Mouse (Mus musculus) embryonic facial prominence, embryonic 13.5 days (tissue): Measurements from ENCODE around the gene Tulp4. TPM values are rescaled to one million over a fixed set of nuclear protein-coding genes. Genes with fewer than 3 reads are reported as not detected.

Source experiments
- ATAC-seq: fragments of 200-750 bp; cut with Nextera tagmentation; 2 replicates; pipeline ENCODE4 v1.8.0; 2017; ENCODE audit warnings: low read depth; ENCODE audit not compliant: insufficient number of reproducible peaks, insufficient read depth, low FRiP score, low TSS enrichment
- H3K27ac ChIP-seq: fragments of 300-500 bp; sonication (generic); 2 replicates; pipeline ENCODE4 v1.5.1; 2015; ENCODE audit warnings: moderate library complexity, mild to moderate bottlenecking, inconsistent platforms
- H3K27me3 ChIP-seq: fragments of 300-500 bp; sonication (generic); 2 replicates; pipeline ENCODE4 v1.6.1; 2015; ENCODE audit warnings: mild to moderate bottlenecking, inconsistent platforms
- H3K36me3 ChIP-seq: fragments of 300-500 bp; sonication (generic); 2 replicates; pipeline ENCODE4 v1.6.1; 2015; ENCODE audit warnings: mild to moderate bottlenecking, inconsistent platforms
- H3K4me1 ChIP-seq: fragments of 300-500 bp; sonication (generic); 2 replicates; pipeline ENCODE4 v1.6.1; 2015; ENCODE audit warnings: inconsistent platforms
- H3K4me2 ChIP-seq: fragments of 300-500 bp; sonication (generic); 2 replicates; pipeline ENCODE4 v1.6.1; 2015; ENCODE audit warnings: moderate library complexity, mild to moderate bottlenecking, inconsistent platforms
- H3K4me3 ChIP-seq: fragments of 300-500 bp; sonication (generic); 2 replicates; pipeline ENCODE4 v1.5.1; 2015; ENCODE audit warnings: mild to moderate bottlenecking, inconsistent platforms
- H3K9ac ChIP-seq: fragments of 300-500 bp; sonication (generic); 2 replicates; pipeline ENCODE4 v1.6.1; 2015; ENCODE audit warnings: mild to moderate bottlenecking, inconsistent platforms
- H3K9me3 ChIP-seq: fragments of 300-500 bp; sonication (generic); 2 replicates; pipeline ENCODE4 v1.6.1; 2016; ENCODE audit warnings: inconsistent platforms
- WGBS: fragments of 180-500 bp; shearing (Covaris S2); methylation state at CpG from one replicate; pipeline ENCODE4 v1.1.7; 2015; ENCODE audit warnings: mixed read lengths; 5-methylcytosine and 5-hydroxymethylcytosine counted together
- polyA plus RNA-seq: library from polyadenylated mRNA; unstranded; fragments of >200 nt; fragmentation: Nextera tagmentation; extraction: Ambion mirVana; gene quantifications from 2 replicates; pipeline ENCODE4 v1.2.1, GENCODE M21; 2015

The Tulp4 gene
- 116 and 141 TPM in 2 replicates for polyA plus RNA-seq

DNA sequence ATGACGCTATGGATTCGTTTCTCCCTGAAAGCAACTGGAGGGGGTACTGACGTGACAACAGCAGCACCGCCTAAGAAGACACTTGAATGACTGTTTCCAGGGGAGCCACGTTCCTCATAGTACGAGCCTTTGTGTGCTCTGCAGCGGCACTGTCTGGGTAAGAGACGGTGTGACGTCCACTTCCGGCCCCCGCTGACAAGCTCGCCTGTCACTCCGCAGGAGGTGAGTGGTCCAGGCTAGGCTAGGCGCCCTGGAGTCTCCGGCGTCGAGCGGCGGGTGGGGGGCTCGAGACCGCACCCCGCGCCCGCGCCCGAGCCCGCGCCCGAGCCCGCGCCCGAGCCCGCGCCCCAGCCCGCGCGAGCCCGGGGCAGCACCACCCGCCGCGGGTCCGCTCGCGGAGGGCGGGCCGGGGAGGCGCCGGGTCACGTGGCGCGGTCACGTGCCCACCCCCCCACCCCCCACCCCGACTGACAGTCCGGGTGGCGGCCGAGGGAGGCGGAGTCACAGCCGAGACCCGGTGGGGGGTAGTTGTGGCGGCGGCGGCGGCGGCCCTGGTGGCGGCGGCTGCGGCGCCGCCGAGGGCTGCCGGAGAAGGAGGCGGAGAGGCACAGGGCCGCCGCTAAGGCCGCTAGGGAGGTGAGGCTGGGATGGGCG is at the start of gene Tulp4:
Gene Tulp4, plus strand, starts transcription at position 77 of the 654 bp plus-strand sequence.
- peak; percentile 94 for ATAC-seq
- Histone ChIP-seq H3K27ac (peak within 1 kb of the TSS; percentile 98), H3K9ac (peak within 1 kb of the TSS; percentile 96), H3K4me3 (peak within 1 kb of the TSS; percentile 83), H3K9me3 (no peaks in the 10 kb centered on the region), H3K4me2 (peak within 1 kb of the TSS; percentile 81), H3K27me3 (no peaks in the 10 kb centered on the region), H3K36me3 (peaks cover 4% of the 10 kb centered on the region; the same call in 1 of the 2 replicates), H3K4me1 (peaks cover 22% of the 10 kb centered on the region)
- WGBS, result under 1% methylated on average over 42 of the region's 76 CpGs

DNA sequence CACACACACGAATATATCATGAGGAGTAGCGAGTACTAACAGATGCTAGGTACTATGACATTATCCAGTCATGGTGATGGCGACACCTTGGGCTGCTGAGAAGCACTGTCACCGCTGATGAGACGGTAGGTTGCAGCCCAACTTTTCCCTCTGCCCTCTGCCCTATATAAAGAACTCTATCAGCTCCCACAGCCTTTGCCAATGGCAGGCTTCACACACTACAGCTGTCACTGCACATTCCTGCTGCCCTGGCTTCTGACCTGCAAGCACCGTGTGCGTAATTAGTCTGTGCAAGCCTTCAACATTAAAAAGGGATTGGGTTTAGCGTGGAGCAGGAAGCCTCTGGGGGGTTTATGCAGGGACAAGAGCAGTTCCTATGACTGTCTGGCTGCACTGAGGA is 43.4 kb upstream of the Tulp4 start:
- H3K36me3 ChIP-seq, result peaks cover 50% of the 10 kb centered on the region
- no peak overlapping the region for H3K27ac ChIP-seq
- no peak overlapping the region for H3K9ac ChIP-seq
- H3K4me2 ChIP-seq, result no peak overlapping the region
- H3K4me1 ChIP-seq, result no peaks in the 10 kb centered on the region
- no peak for ATAC-seq
- no peaks in the 10 kb centered on the region for H3K27me3 ChIP-seq
- no peak overlapping the region for H3K4me3 ChIP-seq
- no peaks in the 10 kb centered on the region for H3K9me3 ChIP-seq
- 75% methylated on average over 8 of the region's 8 CpGs for WGBS

DNA sequence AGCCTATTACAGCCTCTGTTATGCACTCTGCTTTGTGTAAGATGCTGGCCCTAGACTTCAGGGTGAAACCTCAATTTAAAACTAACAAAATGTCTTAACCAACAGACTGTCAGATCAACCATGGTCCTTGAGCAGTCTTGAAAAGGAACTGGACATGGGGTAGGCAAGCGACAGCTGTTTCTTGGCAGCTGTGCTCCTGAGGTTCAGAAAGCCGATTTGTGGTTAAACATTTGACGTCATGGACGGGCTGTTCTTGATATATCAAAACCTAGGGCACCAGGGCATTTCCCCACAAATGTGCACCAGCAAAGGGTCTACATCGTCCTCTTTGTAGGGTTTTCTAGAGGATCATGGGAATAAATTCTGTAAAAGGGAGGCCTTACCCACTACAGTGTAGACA is 42.7 kb upstream of the Tulp4 start:
- no peak overlapping the region for H3K27ac ChIP-seq
- no peaks in the 10 kb centered on the region for H3K4me1 ChIP-seq
- no peak overlapping the region for H3K4me2 ChIP-seq
- no peak overlapping the region for H3K4me3 ChIP-seq
- H3K36me3 ChIP-seq, result peaks cover 50% of the 10 kb centered on the region
- 84% methylated on average over 5 of the region's 5 CpGs for WGBS
- ATAC-seq, result no peak
- H3K9ac ChIP-seq, result no peak overlapping the region
- no peaks in the 10 kb centered on the region for H3K27me3 ChIP-seq
- H3K9me3 ChIP-seq, result no peaks in the 10 kb centered on the region

DNA sequence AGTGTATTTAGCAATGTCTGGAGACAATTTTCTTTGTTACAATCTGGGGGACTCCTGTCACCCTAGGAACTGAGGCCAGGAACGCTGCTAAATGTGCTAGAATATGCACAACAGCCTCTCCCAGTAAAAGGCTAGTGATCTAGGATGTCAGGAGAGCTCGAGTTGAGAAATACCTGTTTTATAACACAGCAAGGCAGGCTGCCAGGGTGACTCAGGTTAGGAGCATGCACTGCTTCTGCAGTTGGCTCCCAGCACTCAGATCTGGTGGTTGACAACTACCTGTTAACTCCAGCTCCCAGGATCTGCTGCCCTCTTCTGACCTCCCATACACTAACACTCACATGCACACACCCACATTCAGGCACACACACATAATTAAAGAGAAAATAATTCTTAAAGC is 40.2 kb upstream of the Tulp4 start:
- no peaks in the 10 kb centered on the region for H3K27me3 ChIP-seq
- no peaks in the 10 kb centered on the region for H3K4me1 ChIP-seq
- no peak overlapping the region for H3K9ac ChIP-seq
- no peak overlapping the region for H3K27ac ChIP-seq
- H3K9me3 ChIP-seq, result no peaks in the 10 kb centered on the region
- H3K36me3 ChIP-seq, result peaks cover 66% of the 10 kb centered on the region
- no peak for ATAC-seq
- no peak overlapping the region for H3K4me2 ChIP-seq
- no peak overlapping the region for H3K4me3 ChIP-seq
- WGBS, result 91% methylated on average over 2 of the region's 2 CpGs

DNA sequence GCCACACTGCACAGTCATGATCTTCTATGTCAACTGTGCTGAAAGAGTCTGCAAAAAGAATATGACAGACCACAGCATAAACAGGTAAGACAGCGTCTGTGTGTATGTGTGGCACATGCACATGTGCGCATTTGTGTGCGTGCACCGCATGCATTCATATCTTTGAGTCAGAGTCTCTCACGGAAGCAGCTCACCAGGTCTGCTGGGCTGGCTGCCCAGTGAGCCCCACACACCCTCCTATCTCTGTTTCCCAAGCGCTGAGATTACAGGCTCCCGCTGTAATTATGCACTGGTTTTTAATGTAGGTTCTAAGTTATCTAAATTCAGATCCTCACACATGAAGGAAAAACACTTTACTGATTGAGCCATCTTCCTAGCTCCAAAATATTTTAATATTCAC is 38.6 kb upstream of the Tulp4 start:
- H3K4me3 ChIP-seq, result no peak overlapping the region
- no peaks in the 10 kb centered on the region for H3K4me1 ChIP-seq
- no peaks in the 10 kb centered on the region for H3K27me3 ChIP-seq
- ATAC-seq, result no peak
- WGBS, result 97% methylated on average over 7 of the region's 7 CpGs
- no peak overlapping the region for H3K27ac ChIP-seq
- H3K36me3 ChIP-seq, result peaks cover 77% of the 10 kb centered on the region
- no peak overlapping the region for H3K4me2 ChIP-seq
- no peak overlapping the region for H3K9ac ChIP-seq
- H3K9me3 ChIP-seq, result no peaks in the 10 kb centered on the region

DNA sequence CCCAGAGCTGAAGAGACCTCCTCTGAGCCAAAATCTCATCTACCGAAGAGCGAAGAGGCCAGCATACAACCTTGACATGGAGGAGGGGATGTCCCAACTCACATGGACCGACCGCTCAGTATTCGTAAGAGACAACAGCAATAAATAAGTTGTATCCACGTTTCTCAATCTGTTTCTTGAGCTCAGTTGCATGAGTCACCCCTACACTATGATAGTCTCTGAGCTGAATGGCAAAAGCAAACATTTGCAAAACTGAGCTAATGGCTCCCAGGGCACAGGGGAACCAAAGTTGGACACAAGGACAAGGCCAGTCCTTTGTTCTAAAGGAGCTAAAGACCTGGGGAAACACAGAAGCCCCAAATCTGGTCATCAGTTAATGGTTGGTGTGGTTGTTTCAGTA is 36.4 kb upstream of the Tulp4 start:
- Histone ChIP-seq H3K4me2 (no peak overlapping the region), H3K9ac (no peak overlapping the region), H3K9me3 (no peaks in the 10 kb centered on the region), H3K36me3 (peaks cover 71% of the 10 kb centered on the region), H3K27ac (no peak overlapping the region), H3K27me3 (no peaks in the 10 kb centered on the region), H3K4me3 (no peak overlapping the region), H3K4me1 (no peaks in the 10 kb centered on the region)
- 91% methylated on average over 6 of the region's 6 CpGs for WGBS
- ATAC-seq, result no peak

DNA sequence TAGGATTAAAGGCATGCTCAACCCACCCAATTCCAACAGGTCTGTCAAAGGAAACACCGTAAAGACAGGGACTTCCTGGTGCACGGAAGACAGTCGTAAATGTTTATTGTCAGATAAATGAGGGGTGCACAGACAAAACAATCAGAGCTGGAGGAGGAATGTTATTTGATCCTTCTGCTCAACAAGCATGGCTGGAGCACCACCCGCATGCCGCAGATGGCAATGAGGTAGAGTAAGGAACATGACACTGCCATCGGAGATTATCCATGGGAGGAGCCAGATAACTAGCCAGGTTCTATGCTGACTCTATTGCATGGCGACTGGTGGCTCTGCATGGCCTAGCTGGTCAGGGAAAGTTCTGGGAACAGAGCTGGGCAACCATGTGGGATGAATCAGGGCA is 32.8 kb upstream of the Tulp4 start:
- no peak overlapping the region for H3K27ac ChIP-seq
- WGBS, result 76% methylated on average over 7 of the region's 7 CpGs

DNA sequence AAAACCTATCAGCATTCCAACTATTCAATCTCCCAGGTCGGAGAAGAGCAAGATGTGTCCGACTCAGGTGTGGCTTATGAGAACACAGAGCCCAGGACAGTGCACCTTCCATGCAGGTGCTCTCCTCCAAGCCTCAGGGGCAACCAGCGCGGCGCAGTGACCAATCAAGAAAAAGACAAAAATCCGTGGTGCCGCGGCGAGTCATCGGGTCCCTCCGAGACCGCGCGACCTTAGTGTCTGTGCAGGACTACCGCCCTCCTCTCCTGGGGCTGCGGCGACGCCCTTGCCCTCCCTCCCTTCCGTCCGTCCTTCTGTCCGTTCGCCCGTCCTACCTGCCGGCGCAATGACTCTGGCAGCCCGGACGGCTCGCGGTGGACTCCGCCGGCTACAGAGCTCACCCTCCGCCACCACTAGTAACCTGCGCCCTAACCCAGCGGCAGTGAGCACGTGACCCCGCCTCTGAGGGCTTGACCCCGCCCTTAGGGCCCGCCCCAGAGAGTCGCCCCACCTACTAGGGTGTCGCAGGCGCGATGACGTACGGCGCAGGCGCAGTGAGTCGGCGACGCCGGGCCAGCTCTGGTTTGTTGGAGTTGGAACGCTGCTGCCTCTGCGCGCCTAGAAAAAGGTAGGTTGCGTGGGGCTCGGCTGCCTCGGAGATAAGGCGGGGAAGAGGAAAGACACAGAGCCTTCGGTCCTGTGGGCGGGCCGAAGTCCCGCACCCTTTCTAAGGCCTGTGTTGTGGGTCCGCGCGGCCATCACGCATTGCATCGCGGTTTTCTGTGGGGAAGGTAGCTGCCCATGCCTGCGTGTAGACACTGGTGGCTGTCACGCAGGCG is 26.7 kb upstream of the Tulp4 start, which contains the start of the genes Serac1 and Gtf2h5:
Gene Serac1, minus strand, starts transcription at position 455 of the 836 bp plus-strand sequence.
Gene Gtf2h5, plus strand, starts transcription at position 500 of the 836 bp plus-strand sequence.
- no peaks in the 10 kb centered on the region for H3K27me3 ChIP-seq
- peak; percentile 96 for ATAC-seq
- peaks cover 24% of the 10 kb centered on the region for H3K36me3 ChIP-seq
- H3K9me3 ChIP-seq, result no peaks in the 10 kb centered on the region
- under 1% methylated on average over 69 of the region's 70 CpGs for WGBS
- H3K4me3 ChIP-seq, result peak within 1 kb of the TSS; percentile 86
- H3K4me2 ChIP-seq, result peak within 1 kb of the TSS; percentile 76
- peak within 1 kb of the TSS; percentile 83 for H3K27ac ChIP-seq
- peak within 1 kb of the TSS; percentile 94 for H3K9ac ChIP-seq
- peaks cover 16% of the 10 kb centered on the region for H3K4me1 ChIP-seq

More for the DNA sequence above, 32.8 kb upstream of the Tulp4 start:
- H3K9me3 ChIP-seq, result no peaks in the 10 kb centered on the region
- H3K4me1 ChIP-seq, result peaks cover 2% of the 10 kb centered on the region
- no peak overlapping the region for H3K4me2 ChIP-seq
- H3K27me3 ChIP-seq, result no peaks in the 10 kb centered on the region
- no peak overlapping the region for H3K9ac ChIP-seq
- H3K36me3 ChIP-seq, result peaks cover 47% of the 10 kb centered on the region
- ATAC-seq, result no peak
- no peak overlapping the region for H3K4me3 ChIP-seq

DNA sequence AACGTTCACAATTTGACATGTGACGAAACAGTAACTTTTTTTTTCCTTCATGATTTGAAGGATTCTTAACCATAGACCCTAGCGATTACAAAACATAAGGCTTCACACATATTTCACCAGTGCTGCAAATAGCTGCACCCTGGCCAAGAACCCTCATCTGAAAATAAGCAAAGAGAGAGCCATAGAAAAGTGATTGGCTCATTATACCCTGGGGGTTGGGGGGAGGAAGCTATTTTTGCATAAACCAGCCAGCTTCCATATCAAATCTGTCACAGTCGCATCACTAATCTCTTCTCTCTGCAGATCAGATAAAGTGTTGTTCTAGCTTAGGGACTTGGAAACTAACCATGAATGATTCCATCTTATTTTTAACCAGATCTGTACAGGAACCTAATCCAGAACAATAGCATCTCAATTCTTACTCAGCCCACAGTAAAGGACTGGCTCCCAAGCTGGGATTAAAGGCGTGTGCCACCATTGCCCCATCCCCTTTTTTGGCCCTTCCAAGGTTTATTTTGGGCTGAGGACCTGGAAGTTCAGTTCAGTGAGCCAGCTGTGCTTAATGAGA is 22.8 kb upstream of the Tulp4 start:
- Histone ChIP-seq H3K27me3 (no peaks in the 10 kb centered on the region), H3K4me2 (no peak overlapping the region), H3K36me3 (peaks cover 51% of the 10 kb centered on the region), H3K9me3 (no peaks in the 10 kb centered on the region), H3K4me3 (no peak overlapping the region), H3K9ac (no peak overlapping the region), H3K4me1 (peaks cover 13% of the 10 kb centered on the region), H3K27ac (no peak overlapping the region)
- WGBS, result 82% methylated on average over 5 of the region's 5 CpGs
- ATAC-seq, result no peak

DNA sequence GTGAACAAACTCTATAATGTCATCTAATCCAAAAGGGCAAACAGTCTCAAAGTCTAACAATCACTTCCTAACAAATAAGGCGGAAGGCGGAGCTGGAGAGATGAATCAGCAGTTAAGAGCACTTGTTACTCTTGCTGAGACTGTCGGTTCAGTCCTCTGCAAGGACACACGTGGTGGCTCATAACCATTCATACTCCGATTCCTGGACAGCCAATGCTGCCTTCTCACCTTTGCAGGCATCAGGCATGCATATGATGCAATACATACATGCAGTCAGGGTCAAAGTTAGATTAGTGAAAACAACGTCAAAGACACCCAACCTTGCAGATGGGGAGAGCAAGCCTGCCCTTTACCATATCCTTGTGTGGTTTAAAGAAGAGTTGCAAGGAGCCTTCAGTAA is 14.6 kb upstream of the Tulp4 start:
- Histone ChIP-seq H3K9me3 (no peaks in the 10 kb centered on the region), H3K4me1 (no peaks in the 10 kb centered on the region), H3K4me2 (no peak overlapping the region), H3K9ac (no peak overlapping the region), H3K27me3 (no peaks in the 10 kb centered on the region), H3K36me3 (peaks cover 21% of the 10 kb centered on the region), H3K27ac (no peak overlapping the region), H3K4me3 (no peak overlapping the region)
- ATAC-seq, result no peak
- WGBS, result 88% methylated on average over 6 of the region's 6 CpGs

DNA sequence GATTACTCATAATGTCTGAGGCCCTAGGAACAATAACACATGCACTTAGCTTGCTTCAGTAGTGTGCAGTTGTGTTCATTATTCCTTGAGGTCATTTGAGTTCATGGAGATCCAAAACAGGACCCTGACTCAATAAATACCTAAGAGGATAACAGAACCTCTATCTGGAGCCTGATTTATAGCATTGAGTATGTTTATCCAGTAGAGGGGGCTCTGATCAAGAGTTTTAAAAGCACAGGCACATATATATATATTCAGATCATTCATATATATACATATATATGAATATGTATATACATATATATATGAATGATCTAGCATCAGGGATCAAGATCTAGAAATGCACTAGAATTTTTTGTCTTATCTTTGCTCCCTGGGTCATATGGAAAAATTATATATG is 10.7 kb upstream of the Tulp4 start:
- no peak overlapping the region for H3K27ac ChIP-seq
- no peaks in the 10 kb centered on the region for H3K27me3 ChIP-seq
- H3K4me3 ChIP-seq, result no peak overlapping the region
- H3K4me2 ChIP-seq, result no peak overlapping the region
- H3K4me1 ChIP-seq, result no peaks in the 10 kb centered on the region
- H3K36me3 ChIP-seq, result peaks cover 6% of the 10 kb centered on the region
- no peak for ATAC-seq
- no peak overlapping the region for H3K9ac ChIP-seq
- H3K9me3 ChIP-seq, result no peaks in the 10 kb centered on the region
